11 mouse cellular contexts compared by ENCODE assay signal in the genomic region with DNA sequence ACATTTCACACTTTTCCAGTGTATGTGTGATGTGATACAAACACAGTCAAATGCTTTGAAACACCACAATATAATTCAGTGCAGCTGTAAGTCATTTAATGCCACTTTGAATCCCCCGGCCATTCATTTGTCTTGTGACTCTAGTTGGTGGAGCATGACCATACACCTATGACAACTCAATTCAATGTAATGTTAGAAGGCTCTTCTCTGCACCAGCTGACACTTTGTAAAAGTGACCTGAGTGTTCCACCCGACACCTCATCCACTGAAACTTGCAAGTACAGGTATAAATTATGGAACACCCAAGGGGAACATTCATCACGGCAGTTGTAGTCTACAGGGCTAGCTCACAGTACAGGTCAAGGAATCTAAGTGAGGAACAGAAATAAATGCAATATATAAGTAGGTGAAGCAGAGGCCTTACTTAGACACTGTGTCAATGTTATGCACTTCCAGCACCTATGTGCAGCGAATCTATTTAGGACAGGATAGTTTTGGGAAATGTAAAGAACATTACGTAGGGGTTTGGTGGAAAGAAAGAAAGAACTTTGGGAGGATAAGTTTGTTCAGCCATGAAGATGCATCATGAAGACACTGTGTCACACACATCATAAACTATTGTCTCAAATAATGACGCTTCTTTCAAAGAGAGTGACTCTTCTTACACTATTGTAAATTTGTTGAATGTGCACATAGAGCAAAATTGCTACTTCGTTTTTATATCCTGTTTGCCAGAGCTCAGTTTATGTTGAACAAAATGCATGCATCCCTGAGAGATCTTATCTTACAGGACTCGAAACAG.
"Had no signal": no experiment of that assay in that cellular context is flagged by ENCODE, and none has a peak within 500 bp of the region (broad histone marks: within the 10 kb centered on the region; RNA-seq: fewer than 3 reads in every experiment).

No protein-coding gene starts in this region.

- H3K9ac ChIP-seq: liver, embryonic 13.5 days; liver, postnatal 0 days; midbrain, embryonic 15.5 days; neural tube, embryonic 13.5 days had no signal

- DNase-seq: kidney, adult 8-10 months; left cerebral cortex, postnatal 4 days; liver; liver, embryonic 13.5 days; liver, postnatal 0 days; right cerebral cortex, postnatal 14 days; thymus, postnatal 36 days had no signal

- H3K27me3 ChIP-seq: liver, embryonic 13.5 days; midbrain, embryonic 15.5 days; neural tube, embryonic 13.5 days had no signal

- H3K4me2 ChIP-seq: liver, embryonic 13.5 days; midbrain, embryonic 15.5 days; neural tube, embryonic 13.5 days had no signal

- H3K36me3 ChIP-seq: liver, embryonic 13.5 days; midbrain, embryonic 10.5 days; midbrain, embryonic 15.5 days; neural tube, embryonic 13.5 days had no signal

- H3K4me3 ChIP-seq: liver, embryonic 13.5 days; midbrain, embryonic 10.5 days; midbrain, embryonic 15.5 days; neural tube, embryonic 13.5 days had no signal

- H3K9me3 ChIP-seq: liver, embryonic 13.5 days; midbrain, embryonic 10.5 days; midbrain, embryonic 15.5 days; neural tube, embryonic 13.5 days had no signal

- H3K4me1 ChIP-seq: liver, embryonic 13.5 days; midbrain, embryonic 10.5 days; midbrain, embryonic 15.5 days; neural tube, embryonic 13.5 days had no signal

- H3K27ac ChIP-seq: liver, embryonic 13.5 days; midbrain, embryonic 10.5 days; midbrain, embryonic 15.5 days; neural tube, embryonic 13.5 days had no signal

- ATAC-seq: intestine, embryonic 16.5 days; liver, postnatal 0 days; midbrain, embryonic 15.5 days had no signal
